Mouse (Mus musculus) mouse trophoblast stem cell (cell line): ENCODE data around the gene Armc12.
"Not testable (repeated sequence)": the region's sequence is repeated elsewhere in the genome, so short reads cannot be mapped to it uniquely, and the experiment has no call there.

Experiments
- in situ Hi-C, 2 experiments: fragments of 300-500 bp; cut with MseI, MboI; formaldehyde crosslinking; loops; 2 replicates in 1 of 2; 3 replicates in 1 of 2; pipeline ENCODE4 v1.15.1; 2025

Gene Armc12

GRCm38 (mm10) chr17:28528043-28528351, 2.6 kb upstream of the Armc12 start:
- in situ Hi-C loops: loop anchor here in 1 of 2 experiments (10.0 kb wide), 1 partner anchor 123 kb away; no protein-coding TSS in a partner anchor

- in situ Hi-C loops: loop anchor here in 1 of 2 experiments (10.0 kb wide), 1 partner anchor 124 kb away; no protein-coding TSS in a partner anchor
Observed at GRCm38 (mm10) chr17:28529116-28529515, 1.5 kb upstream of the Armc12 start.

GRCm38 (mm10) chr17:28531946-28532345, 1.3 kb downstream of the Armc12 start:
- in situ Hi-C loops: no loop called here

- in situ Hi-C loops: no loop called here
Observed at GRCm38 (mm10) chr17:28532557-28532956, 2.0 kb downstream of the Armc12 start.

- in situ Hi-C loops: no loop called here
Observed at GRCm38 (mm10) chr17:28533327-28533726, 2.7 kb downstream of the Armc12 start.

- in situ Hi-C loops: no loop called here
Observed at GRCm38 (mm10) chr17:28537881-28538280, 7.3 kb downstream of the Armc12 start.

GRCm38 (mm10) chr17:28546925-28547324, 16.3 kb downstream of the Armc12 start:
- in situ Hi-C loops: no loop called here

- in situ Hi-C loops: no loop called here
Observed at GRCm38 (mm10) chr17:28548550-28548949, 17.9 kb downstream of the Armc12 start.

GRCm38 (mm10) chr17:28549111-28549510, 18.5 kb downstream of the Armc12 start, which contains the start of gene Clpsl2:
Gene Clpsl2, plus strand, starts transcription at chr17:28549411.
- in situ Hi-C loops: no loop called here

- in situ Hi-C loops: no loop called here
Observed at GRCm38 (mm10) chr17:28553040-28553793, 22.6 kb downstream of the Armc12 start.

GRCm38 (mm10) chr17:28554021-28554420, 23.4 kb downstream of the Armc12 start:
- in situ Hi-C loops: not testable (repeated sequence)

- in situ Hi-C loops: no loop called here
Observed at GRCm38 (mm10) chr17:28556635-28557396, 26.2 kb downstream of the Armc12 start.

- in situ Hi-C loops: no loop called here
Observed at GRCm38 (mm10) chr17:28557772-28558171, 27.2 kb downstream of the Armc12 start.

GRCm38 (mm10) chr17:28560598-28560997, 30.0 kb downstream of the Armc12 start, which contains the start of gene Clps:
Gene Clps, minus strand, starts transcription at chr17:28560766.
- in situ Hi-C loops: no loop called here

GRCm38 (mm10) chr17:28561613-28562012, 31.0 kb downstream of the Armc12 start:
- in situ Hi-C loops: no loop called here

- in situ Hi-C loops: no loop called here
Observed at GRCm38 (mm10) chr17:28565181-28565580, 34.6 kb downstream of the Armc12 start.

GRCm38 (mm10) chr17:28567541-28567940, 36.9 kb downstream of the Armc12 start:
- in situ Hi-C loops: no loop called here

GRCm38 (mm10) chr17:28571868-28572267, 41.3 kb downstream of the Armc12 start:
- in situ Hi-C loops: no loop called here

- in situ Hi-C loops: no loop called here
Observed at GRCm38 (mm10) chr17:28572521-28572920, 41.9 kb downstream of the Armc12 start.

- in situ Hi-C loops: no loop called here
Observed at GRCm38 (mm10) chr17:28572941-28573340, 42.3 kb downstream of the Armc12 start.

GRCm38 (mm10) chr17:28575244-28576125, 44.9 kb downstream of the Armc12 start, which contains the start of gene Lhfpl5:
Gene Lhfpl5, plus strand, starts transcription at chr17:28575641.
- in situ Hi-C loops: no loop called here

- in situ Hi-C loops: no loop called here
Observed at GRCm38 (mm10) chr17:28580396-28580795, 49.8 kb downstream of the Armc12 start.
